Mouse (Mus musculus) bone marrow, adult 2 months (tissue): Measurements from ENCODE around the gene Olfr282. TPM values are rescaled to one million over a fixed set of nuclear protein-coding genes. Genes with fewer than 3 reads are reported as not detected.

Experiments used
- H3K27ac ChIP-seq: fragments of 200-500 bp; 2 replicates; pipeline ENCODE4 v1.5.1; 2012; ENCODE audit warnings: low read depth, mild to moderate bottlenecking, control low read depth, inconsistent platforms, low read length; ENCODE audit not compliant: control insufficient read depth, poor library complexity, insufficient read depth
- H3K4me1 ChIP-seq: fragments of 200-500 bp; 2 replicates; pipeline ENCODE4 v1.6.1; 2011; ENCODE audit warnings: low read length; ENCODE audit not compliant: control insufficient read depth, insufficient read depth
- H3K4me3 ChIP-seq: fragments of 200-500 bp; replicated peaks from 2 replicates; pipeline ENCODE3; 2011; ENCODE audit warnings: mild to moderate bottlenecking, low read depth, low read length, control low read depth; ENCODE audit not compliant: control insufficient read depth
- CTCF ChIP-seq: fragments of 200-500 bp; IDR thresholded peaks from 2 replicates; pipeline ENCODE4 v1.5.1; 2011; ENCODE audit warnings: low read length, control low read depth; ENCODE audit not compliant: control insufficient read depth, insufficient read depth
- POLR2A ChIP-seq: fragments of 200-500 bp; IDR thresholded peaks from 2 replicates; pipeline ENCODE4 v1.6.1; 2011; ENCODE audit warnings: low read depth, mild to moderate bottlenecking, control low read depth, low read length, borderline replicate concordance; ENCODE audit not compliant: control insufficient read depth
- WGBS: fragments of 180-500 bp; shearing (Covaris S2); methylation state at CpG from one replicate; pipeline ENCODE4 v1.1.7; 2018; 5-methylcytosine and 5-hydroxymethylcytosine counted together
- polyA plus RNA-seq: library from polyadenylated mRNA; stranded (reverse); fragments of >200 nt; gene quantifications from 2 replicates; pipeline ENCODE4 v1.2.4, GENCODE M21; 2011; ENCODE audit warnings: low replicate concordance; ENCODE audit not compliant: missing spikeins, insufficient read depth, insufficient read length

Olfr282 gene
- polyA plus RNA-seq, 1 experiment, result not detected

DNA sequence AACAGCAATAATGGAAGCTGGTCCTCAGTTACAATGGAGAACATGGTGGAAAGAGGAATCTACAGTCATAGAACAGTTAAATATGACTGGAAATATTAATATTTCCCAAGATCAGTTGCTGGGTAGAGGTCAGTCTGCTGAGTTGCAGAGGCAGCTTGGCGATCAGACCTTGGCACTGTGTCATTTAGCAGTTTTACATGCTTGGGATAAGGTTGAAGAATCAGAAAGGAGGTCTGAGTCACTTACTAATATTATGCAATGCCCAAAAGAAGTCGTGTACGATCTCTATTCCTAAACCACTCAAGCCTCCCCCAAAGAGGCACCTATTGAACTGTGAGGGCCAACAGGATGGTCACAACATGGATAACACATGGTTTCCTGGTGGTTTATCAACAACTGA lies 13.5 kb downstream of the Olfr282 start:
- 61% methylated on average over 3 of the region's 3 CpGs for WGBS
- TF ChIP-seq CTCF, result no peak
- TF ChIP-seq POLR2A, result no peak
- no peaks in the 10 kb centered on the region for H3K4me1 ChIP-seq
- no peak overlapping the region for H3K4me3 ChIP-seq
- H3K27ac ChIP-seq, result no peak overlapping the region

- WGBS, result 62% methylated on average over 4 of the region's 4 CpGs
- Histone ChIP-seq H3K4me3 (no peak overlapping the region), H3K4me1 (no peaks in the 10 kb centered on the region), H3K27ac (no peak overlapping the region)
- TF ChIP-seq POLR2A (no peak), CTCF (no peak)
Observed at GRCm38 (mm10) chr15:98448521-98448920, 17.5 kb downstream of the Olfr282 start.

DNA sequence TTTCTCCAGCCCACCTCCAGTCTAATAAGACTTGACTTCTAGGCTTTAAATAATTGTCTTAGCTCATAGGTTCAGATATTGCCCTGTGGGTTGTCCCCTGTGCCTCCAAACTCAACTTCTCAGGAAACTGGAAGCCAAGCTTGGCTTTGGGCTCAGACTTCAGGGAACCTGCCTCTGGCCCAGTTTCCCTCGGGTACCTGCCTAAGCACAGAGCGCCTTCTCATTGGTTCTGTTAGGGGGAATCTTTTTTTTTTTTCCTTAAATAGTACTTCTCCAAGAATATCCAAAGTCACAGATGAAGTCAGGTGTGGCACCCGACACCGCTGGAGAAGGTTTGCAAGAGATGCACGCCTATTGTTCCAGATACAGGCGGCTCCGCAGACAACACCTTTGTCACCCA lies 21.3 kb downstream of the Olfr282 start, which contains the start of gene Olfr281:
Olfr281 (plus strand) TSS at position 301 of the 400 bp plus-strand sequence.
- WGBS, result 86% methylated on average over 7 of the region's 7 CpGs
- TF ChIP-seq POLR2A (no peak), CTCF (no peak)
- Histone ChIP-seq H3K27ac (no peak within 1 kb of the TSS), H3K4me1 (no peaks in the 10 kb centered on the region), H3K4me3 (no peak within 1 kb of the TSS)

DNA sequence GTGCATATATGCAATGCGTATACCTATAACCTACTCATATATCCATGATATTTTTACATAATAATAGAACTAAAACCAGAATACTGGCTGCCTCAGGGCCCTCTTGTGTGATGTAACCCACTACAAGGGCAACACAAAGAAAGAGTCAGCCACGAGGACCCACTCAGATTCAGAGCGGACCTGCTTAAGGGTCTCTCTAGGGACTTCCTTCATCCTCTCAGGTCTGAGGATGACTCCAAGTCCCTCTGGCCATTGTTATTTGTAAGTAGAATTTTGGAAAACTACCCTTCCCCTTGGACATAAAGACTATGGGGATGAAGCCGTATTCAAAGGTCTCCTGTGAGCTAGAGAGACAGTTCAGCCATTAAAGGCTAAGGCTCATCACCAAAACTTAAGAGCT lies 38.6 kb downstream of the Olfr282 start, which contains the start of gene OR5BS1P:
OR5BS1P (plus strand) TSS at position 301 of the 400 bp plus-strand sequence.
- Histone ChIP-seq H3K27ac (no peak within 1 kb of the TSS), H3K4me1 (no peaks in the 10 kb centered on the region), H3K4me3 (no peak within 1 kb of the TSS)
- TF ChIP-seq CTCF (no peak), POLR2A (no peak)
- 86% methylated on average over 4 of the region's 4 CpGs for WGBS

- TF ChIP-seq CTCF, result no peak
- TF ChIP-seq POLR2A, result no peak
- WGBS, result 83% methylated on average over 13 of the region's 13 CpGs
- H3K4me3 ChIP-seq, result no peak overlapping the region
- no peak overlapping the region for H3K27ac ChIP-seq
- H3K4me1 ChIP-seq, result no peaks in the 10 kb centered on the region
Observed at GRCm38 (mm10) chr15:98471539-98471938, 40.5 kb downstream of the Olfr282 start.

DNA sequence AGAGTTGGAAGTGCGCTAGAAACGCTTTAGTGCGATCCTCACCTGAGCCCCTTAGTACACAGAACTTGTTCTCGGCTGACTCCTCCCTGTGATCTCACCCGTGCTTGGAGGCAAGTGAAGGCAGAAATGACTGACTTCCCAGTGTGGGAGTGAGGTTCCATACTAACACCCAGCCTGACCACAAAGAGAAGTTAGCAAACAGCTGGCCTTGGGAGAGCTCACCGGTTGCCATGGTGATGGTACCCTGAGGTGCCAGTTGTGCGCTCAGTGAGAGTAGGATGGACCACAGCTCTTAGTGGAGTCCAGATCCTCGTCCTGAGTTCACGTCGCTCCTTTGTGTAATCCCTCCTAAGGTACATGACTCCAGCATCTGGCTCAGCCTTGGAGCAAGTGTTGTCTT lies 43.9 kb downstream of the Olfr282 start:
- Histone ChIP-seq H3K4me1 (no peaks in the 10 kb centered on the region), H3K27ac (no peak overlapping the region), H3K4me3 (no peak overlapping the region)
- WGBS, result 76% methylated on average over 10 of the region's 10 CpGs
- TF ChIP-seq CTCF, result no peak
- TF ChIP-seq POLR2A, result no peak

DNA sequence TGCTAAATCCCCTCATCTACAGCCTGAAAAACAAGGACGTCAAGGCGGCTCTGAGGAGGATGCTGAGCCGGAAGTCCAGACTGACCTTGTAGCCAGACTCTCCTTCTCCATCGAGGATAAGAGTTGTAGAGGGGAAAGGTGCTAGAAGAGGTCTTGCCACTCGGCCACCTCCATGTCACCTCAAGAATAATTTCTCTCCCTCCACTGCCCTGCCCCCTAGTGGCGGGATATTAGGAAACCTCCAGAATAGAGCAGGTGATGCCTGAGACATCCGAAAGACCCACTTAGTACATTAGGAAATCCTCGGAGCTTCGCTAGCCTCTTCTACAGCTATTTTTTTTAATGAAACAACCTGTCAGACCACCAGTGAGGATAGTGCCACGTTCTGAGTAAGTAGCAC lies 44.4 kb downstream of the Olfr282 start:
- WGBS, result 43% methylated on average over 10 of the region's 10 CpGs
- H3K4me3 ChIP-seq, result no peak overlapping the region
- no peak overlapping the region for H3K27ac ChIP-seq
- TF ChIP-seq POLR2A (no peak), CTCF (peak; percentile 62; the same call in 1 of the 2 replicates)
- H3K4me1 ChIP-seq, result no peaks in the 10 kb centered on the region

- Histone ChIP-seq H3K27ac (no peak overlapping the region), H3K4me1 (no peaks in the 10 kb centered on the region), H3K4me3 (no peak overlapping the region)
- WGBS, result 66% methylated on average over 5 of the region's 5 CpGs
- TF ChIP-seq POLR2A (no peak), CTCF (no peak)
Observed at GRCm38 (mm10) chr15:98476281-98476680, 45.3 kb downstream of the Olfr282 start.

- Histone ChIP-seq H3K27ac (no peak overlapping the region), H3K4me3 (no peak overlapping the region), H3K4me1 (peaks cover 3% of the 10 kb centered on the region)
- TF ChIP-seq POLR2A (no peak), CTCF (no peak)
- WGBS, result 70% methylated on average over 7 of the region's 7 CpGs
Observed at GRCm38 (mm10) chr15:98479568-98480102, 48.6 kb downstream of the Olfr282 start.
